Mouse (Mus musculus): ENCODE data around the gene Zscan25.

DNA sequence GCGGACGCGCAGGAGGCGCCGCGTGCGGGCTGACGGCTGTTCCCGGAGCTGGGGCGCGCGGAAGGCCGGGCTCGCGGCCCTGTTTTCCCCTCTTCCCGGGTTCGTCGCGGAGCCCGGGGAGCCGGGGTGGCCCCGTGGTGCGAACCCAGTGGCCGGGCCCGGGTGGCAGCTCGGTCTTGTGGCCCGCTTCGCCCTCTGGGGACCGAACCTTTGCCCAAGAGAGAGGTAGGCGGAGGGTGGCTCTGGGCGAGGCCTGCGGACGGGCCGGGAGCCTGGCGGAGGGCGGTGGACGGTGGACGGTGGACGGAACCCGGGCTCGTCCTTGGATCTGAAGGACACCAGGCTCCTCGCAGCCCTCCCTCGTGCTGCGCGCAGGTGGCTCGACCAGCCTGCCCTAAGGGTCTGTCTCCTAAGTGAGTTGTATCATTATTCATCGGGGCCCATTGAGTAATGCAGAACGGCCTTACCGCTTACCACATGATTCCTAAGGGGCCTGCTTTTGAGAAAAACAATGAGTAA, 48.3 kb upstream of the Zscan25 start:
- TF ChIP-seq CTCF (IDR thresholded peaks at IDR 0.05; ENCODE audit: low read depth) (no peak), EP300 (optimal IDR thresholded peaks at IDR 0.05) (no peak)
